Mouse (Mus musculus) forebrain, embryonic 14.5 days (tissue): ENCODE data around the gene Cs. TPM values are rescaled to one million over a fixed set of nuclear protein-coding genes. Genes with fewer than 3 reads are reported as not detected.

ENCODE experiments used
- ATAC-seq: fragments of 200-750 bp; cut with Nextera tagmentation; 2 replicates; pipeline ENCODE4 v1.8.0; 2017; ENCODE audit warnings: mild to moderate bottlenecking, moderate library complexity
- DNase-seq: peaks from one replicate; pipeline ENCODE4 v3.0.0-alpha.2; 2015; ENCODE audit warnings: low spot score
- H3K27ac ChIP-seq: fragments of 300-500 bp; sonication (generic); 2 replicates; pipeline ENCODE4 v1.5.1; 2014; ENCODE audit warnings: low read depth, mild to moderate bottlenecking, control low read depth, low read length, moderate library complexity
- H3K27me3 ChIP-seq: fragments of 300-500 bp; sonication (generic); replicated peaks from 2 replicates; pipeline ENCODE4 v1.6.1; 2014; ENCODE audit warnings: low read length, control low read depth, mixed read lengths; ENCODE audit not compliant: control insufficient read depth, insufficient read depth
- H3K36me3 ChIP-seq: fragments of 300-500 bp; sonication (generic); 2 replicates; pipeline ENCODE4 v1.6.1; 2014; ENCODE audit warnings: low read length, control low read depth; ENCODE audit not compliant: control insufficient read depth, insufficient read depth
- H3K4me1 ChIP-seq: fragments of 300-500 bp; sonication (generic); 2 replicates; pipeline ENCODE4 v1.6.1; 2014; ENCODE audit warnings: antibody characterized with exemption, low read length, control low read depth; ENCODE audit not compliant: control insufficient read depth, insufficient read depth
- H3K4me2 ChIP-seq: fragments of 300-500 bp; sonication (generic); 2 replicates; pipeline ENCODE4 v1.6.1; 2014; ENCODE audit warnings: mild to moderate bottlenecking, control low read depth, low read length
- H3K4me3 ChIP-seq: fragments of 300-500 bp; sonication (generic); 2 replicates; pipeline ENCODE4 v1.5.1; 2014; ENCODE audit warnings: low read depth, low read length, control low read depth
- H3K9ac ChIP-seq: fragments of 300-500 bp; sonication (generic); 2 replicates; pipeline ENCODE4 v1.6.1; 2014; ENCODE audit warnings: mild to moderate bottlenecking, low read length, control low read depth, moderate library complexity
- H3K9me3 ChIP-seq: fragments of 300-500 bp; sonication (generic); replicated peaks from 2 replicates; pipeline ENCODE4 v1.6.1; 2016; ENCODE audit warnings: low read length, control low read depth, mixed read lengths; ENCODE audit not compliant: control insufficient read depth
- WGBS: fragments of 180-500 bp; shearing (Covaris S2); extraction: QIAGEN DNeasy Blood & Tissue Kit; methylation state at CpG from one replicate; pipeline ENCODE4 v1.1.7; 2014; 5-methylcytosine and 5-hydroxymethylcytosine counted together
- polyA plus RNA-seq: library from polyadenylated mRNA; unstranded; fragments of >200 nt; fragmentation: Nextera tagmentation; extraction: Ambion mirVana; gene quantifications from 2 replicates; pipeline ENCODE4 v1.2.1, GENCODE M21; 2014

Gene Cs
- polyA plus RNA-seq, 1 experiment from 2014 or later = 234 TPM

DNA sequence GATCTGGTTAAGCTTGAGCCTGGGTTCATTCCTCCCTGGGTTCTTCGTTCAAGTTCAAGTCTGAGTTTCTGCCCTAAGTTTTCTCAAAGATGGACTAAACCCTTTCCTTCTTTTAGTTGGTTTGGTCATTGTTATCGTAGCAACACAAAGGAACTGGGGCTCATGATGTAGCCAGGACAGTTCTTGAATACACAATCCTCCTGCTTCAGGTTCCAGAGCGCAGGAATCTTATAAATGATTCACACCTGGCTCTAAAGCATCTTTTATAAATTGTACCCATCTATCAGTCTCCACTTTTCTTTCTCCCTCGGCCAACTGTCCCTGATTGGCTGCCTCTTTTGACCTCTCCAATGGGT, 38.5 kb downstream of the Cs start:
- ATAC-seq = no peak
- 40% methylated on average over 4 of the region's 4 CpGs for WGBS

DNA sequence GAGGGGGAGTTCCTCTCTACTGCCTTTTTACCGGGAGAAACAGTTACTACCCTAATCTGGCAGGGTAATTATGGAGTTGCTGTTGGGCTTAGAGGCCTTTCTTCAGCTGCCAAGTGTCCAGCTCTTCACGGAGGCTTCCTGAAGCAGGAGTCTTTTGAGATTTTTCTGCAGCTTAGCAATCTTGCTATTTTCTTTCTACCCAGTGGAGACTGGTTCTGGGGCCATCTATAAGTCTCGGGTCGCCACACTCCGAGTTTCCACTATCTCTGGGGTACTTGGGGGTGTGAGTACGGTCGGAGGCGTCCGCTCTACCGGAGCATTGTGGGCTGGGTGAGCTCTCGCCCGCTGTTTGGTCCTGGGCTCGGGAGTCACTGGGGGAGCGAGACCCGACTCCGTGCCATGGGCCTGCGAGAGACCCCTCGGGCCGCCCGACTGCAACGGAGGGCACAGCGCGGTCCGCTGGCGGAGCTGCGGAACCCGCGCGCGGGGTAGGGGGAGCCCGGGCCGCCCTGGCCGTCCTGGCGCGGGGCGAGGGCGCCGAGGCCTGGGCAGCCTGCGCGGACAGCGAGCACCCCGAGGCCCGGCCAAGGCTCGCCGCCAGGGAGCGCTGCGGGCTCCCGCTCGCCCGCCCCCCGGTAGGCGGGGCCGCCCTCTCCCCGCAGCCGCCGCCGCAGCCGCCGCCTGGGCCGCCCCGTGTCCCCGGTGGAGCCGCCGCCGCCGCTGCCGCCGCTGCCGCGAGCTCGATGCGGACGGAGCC, 39.1 kb downstream of the Cs start, which contains the start of gene Ankrd52:
TSS of gene Ankrd52 (plus strand) at position 661 of the 757 bp plus-strand sequence.
- Histone ChIP-seq H3K9me3 (no peaks in the 10 kb centered on the region), H3K4me1 (peaks cover 11% of the 10 kb centered on the region), H3K27me3 (no peaks in the 10 kb centered on the region), H3K9ac (peak within 1 kb of the TSS; percentile 99), H3K27ac (peak within 1 kb of the TSS; percentile 94), H3K4me2 (peak within 1 kb of the TSS; percentile 61), H3K36me3 (peaks cover 32% of the 10 kb centered on the region), H3K4me3 (peak within 1 kb of the TSS; percentile 99)
- peak; percentile 84 for DNase-seq
- ATAC-seq = peak; percentile 92
- under 1% methylated on average over 51 of the region's 73 CpGs for WGBS

More for the DNA sequence above, 38.5 kb downstream of the Cs start:
- DNase-seq = no peak
- H3K27ac ChIP-seq = peak overlapping the region; percentile 94
- H3K4me2 ChIP-seq = peak overlapping the region; percentile 61
- H3K27me3 ChIP-seq = no peaks in the 10 kb centered on the region
- peaks cover 28% of the 10 kb centered on the region for H3K36me3 ChIP-seq
- H3K4me3 ChIP-seq = peak overlapping the region; percentile 99
- H3K9me3 ChIP-seq = no peaks in the 10 kb centered on the region
- peaks cover 11% of the 10 kb centered on the region for H3K4me1 ChIP-seq
- H3K9ac ChIP-seq = peak overlapping the region; percentile 99

DNA sequence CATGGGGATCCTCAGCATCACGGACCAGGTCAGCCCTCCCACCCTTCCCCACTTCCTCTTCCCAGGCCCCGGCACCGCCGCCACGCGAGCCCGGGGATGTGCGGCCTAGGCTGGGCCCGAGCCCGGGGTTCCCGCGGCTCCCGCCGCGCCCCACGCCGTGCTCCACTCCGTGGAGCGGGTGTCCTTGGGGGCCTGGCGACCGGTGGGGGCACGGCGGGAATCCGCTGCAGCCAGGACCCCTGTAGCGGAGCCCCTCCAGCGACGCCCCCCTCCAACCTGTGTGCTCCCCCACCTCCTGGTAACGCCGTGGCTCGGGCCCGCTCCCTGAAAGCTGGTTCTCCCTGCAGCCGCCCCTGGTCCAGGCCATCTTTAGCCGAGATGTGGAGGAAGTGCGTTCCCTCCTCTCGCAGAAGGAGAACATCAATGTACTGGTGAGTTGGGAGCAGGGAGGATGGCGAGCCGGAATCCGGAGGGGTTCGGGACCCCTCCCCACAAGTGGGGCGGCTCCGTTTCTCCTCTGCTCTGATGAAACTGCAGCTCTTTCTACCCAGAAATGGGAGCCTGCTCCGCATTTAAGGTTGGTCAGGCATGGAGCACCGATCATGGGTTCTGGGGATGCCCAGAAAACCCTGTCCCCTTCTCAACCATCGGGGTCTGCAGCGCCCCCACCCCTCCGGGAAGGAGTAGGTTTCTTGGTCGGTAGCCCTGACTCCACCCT, 39.8 kb downstream of the Cs start:
- under 1% methylated on average over 47 of the region's 47 CpGs for WGBS
- no peaks in the 10 kb centered on the region for H3K27me3 ChIP-seq
- peak overlapping the region; percentile 61 for H3K4me2 ChIP-seq
- H3K4me1 ChIP-seq = peaks cover 11% of the 10 kb centered on the region
- DNase-seq (peak; percentile 75), ATAC-seq (peak; percentile 76)
- H3K9ac ChIP-seq = peak overlapping the region; percentile 99
- H3K36me3 ChIP-seq = peaks cover 40% of the 10 kb centered on the region
- no peaks in the 10 kb centered on the region for H3K9me3 ChIP-seq
- H3K27ac ChIP-seq = peak overlapping the region; percentile 94
- peak overlapping the region; percentile 99 for H3K4me3 ChIP-seq

DNA sequence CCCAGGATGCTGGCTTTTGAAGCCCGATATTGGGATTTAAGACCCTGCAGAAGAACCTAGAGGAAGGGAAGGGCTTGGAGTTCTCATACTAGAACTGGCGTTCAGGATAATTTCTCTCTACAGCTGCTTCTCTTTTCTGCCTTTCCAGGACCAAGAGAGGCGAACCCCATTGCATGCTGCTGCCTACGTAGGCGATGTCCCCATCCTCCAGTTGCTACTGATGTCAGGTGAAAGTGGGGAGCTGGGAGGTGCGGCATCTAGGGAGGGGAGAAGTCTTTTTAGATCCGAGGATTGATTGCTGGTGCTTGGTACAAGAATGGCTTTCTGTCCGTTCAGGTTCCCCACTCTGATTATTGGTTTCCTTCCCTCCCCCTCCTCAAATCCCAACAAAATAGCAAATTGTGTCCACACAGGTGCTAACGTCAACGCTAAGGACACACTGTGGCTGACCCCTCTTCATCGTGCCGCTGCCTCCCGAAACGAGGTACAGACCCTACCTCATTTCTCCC, 40.5 kb downstream of the Cs start:
- H3K4me1 ChIP-seq = peaks cover 11% of the 10 kb centered on the region
- 46% methylated on average over 14 of the region's 14 CpGs for WGBS
- ATAC-seq = no peak
- DNase-seq = no peak
- H3K9ac ChIP-seq = peak overlapping the region; percentile 99
- peaks cover 46% of the 10 kb centered on the region for H3K36me3 ChIP-seq
- H3K4me3 ChIP-seq = peak overlapping the region; percentile 99
- H3K27ac ChIP-seq = peak overlapping the region; percentile 94
- no peaks in the 10 kb centered on the region for H3K27me3 ChIP-seq
- peak overlapping the region; percentile 61 for H3K4me2 ChIP-seq
- H3K9me3 ChIP-seq = no peaks in the 10 kb centered on the region

DNA sequence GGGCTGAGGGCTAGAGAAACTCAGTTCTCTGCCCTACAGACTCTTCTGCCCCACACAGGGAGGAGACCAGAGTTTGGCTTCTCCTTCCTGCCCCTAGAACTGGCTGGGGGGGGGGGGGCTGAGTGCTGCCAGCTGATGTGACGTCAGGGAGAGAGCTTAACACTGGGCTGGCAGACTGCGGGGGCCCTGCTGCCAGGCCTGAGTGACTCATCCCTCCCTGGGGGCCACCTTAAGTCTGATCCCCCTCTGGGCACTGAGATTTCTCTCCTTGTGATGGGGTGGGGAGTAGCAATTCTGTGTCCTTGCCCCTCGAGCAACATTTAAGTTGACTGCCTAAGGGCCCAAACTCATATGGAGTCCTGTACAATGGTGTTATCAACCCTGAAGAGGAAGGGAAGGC, 40.9 kb downstream of the Cs start:
- no peaks in the 10 kb centered on the region for H3K27me3 ChIP-seq
- no peak overlapping the region for H3K27ac ChIP-seq
- DNase-seq (no peak), ATAC-seq (no peak)
- peak overlapping the region; percentile 99 for H3K9ac ChIP-seq
- 56% methylated on average over 3 of the region's 3 CpGs for WGBS
- H3K4me1 ChIP-seq = peaks cover 11% of the 10 kb centered on the region
- H3K4me2 ChIP-seq = peak overlapping the region; percentile 61
- no peaks in the 10 kb centered on the region for H3K9me3 ChIP-seq
- H3K4me3 ChIP-seq = peak overlapping the region; percentile 99
- H3K36me3 ChIP-seq = peaks cover 50% of the 10 kb centered on the region

DNA sequence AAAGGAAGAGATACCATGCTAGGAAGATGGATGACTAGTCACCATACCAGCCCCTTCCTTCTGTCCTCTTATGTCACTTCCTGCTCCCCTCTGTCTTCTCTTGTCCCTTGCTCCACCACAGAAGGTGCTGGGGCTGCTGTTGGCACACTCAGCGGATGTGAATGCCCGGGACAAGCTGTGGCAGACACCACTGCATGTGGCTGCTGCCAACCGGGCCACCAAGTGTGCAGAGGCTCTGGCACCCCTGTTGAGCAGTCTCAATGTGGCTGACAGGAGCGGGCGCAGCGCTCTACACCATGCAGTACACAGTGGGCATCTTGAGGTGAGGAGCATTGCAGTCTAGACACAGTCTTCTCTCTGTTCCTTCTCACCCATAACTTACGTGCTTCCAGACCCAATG, 41.7 kb downstream of the Cs start:
- Histone ChIP-seq H3K27me3 (no peaks in the 10 kb centered on the region), H3K9ac (no peak overlapping the region; the same call in 1 of the 2 replicates), H3K9me3 (no peaks in the 10 kb centered on the region), H3K4me1 (peaks cover 11% of the 10 kb centered on the region), H3K36me3 (peaks cover 58% of the 10 kb centered on the region), H3K4me2 (no peak overlapping the region), H3K4me3 (no peak overlapping the region), H3K27ac (no peak overlapping the region)
- 94% methylated on average over 7 of the region's 7 CpGs for WGBS
- ATAC-seq (no peak), DNase-seq (no peak)

DNA sequence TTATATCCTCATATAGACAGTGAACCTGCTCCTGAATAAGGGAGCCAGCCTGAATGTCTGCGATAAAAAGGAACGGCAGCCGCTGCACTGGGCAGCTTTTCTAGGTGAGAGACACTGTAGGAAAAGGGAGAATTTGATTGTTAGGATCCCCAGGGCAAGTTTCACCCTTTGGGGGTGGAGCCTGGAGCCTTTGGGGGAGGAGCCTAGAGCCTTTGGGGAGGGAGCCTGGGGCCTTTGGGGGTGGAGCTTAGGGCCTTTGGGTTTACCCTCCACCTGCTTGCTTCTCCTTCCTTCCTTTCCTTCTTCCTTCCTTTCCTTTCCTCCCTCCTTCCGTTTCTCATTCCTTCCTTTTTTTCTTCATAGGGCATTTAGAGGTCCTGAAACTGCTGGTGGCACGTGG, 43.0 kb downstream of the Cs start:
- H3K27ac ChIP-seq = no peak overlapping the region

DNA sequence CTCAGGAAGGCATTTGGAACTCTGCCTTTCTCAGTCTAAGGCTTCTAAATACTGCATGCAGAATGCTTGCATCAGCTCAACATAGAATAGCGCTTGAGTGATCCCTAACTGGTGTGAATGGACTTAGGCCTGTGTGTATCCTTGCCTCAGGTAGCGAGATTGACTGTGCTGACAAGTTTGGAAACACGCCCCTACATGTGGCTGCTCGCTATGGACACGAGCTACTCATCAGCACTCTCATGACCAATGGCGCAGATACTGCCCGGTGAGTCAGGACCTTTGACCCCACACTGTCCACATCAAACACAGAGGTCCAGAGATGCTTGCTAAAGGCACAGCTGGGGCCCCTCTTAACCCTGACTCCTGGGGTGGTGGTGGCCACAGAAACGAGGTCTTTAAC, 44.9 kb downstream of the Cs start:
- no peak for DNase-seq
- Histone ChIP-seq H3K4me1 (peaks cover 11% of the 10 kb centered on the region), H3K27me3 (no peaks in the 10 kb centered on the region), H3K9me3 (no peaks in the 10 kb centered on the region), H3K4me3 (no peak overlapping the region), H3K4me2 (no peak overlapping the region), H3K9ac (no peak overlapping the region), H3K27ac (no peak overlapping the region), H3K36me3 (peaks cover 91% of the 10 kb centered on the region)
- ATAC-seq = no peak
- 91% methylated on average over 8 of the region's 8 CpGs for WGBS

More for the DNA sequence above, 43.0 kb downstream of the Cs start:
- peaks cover 11% of the 10 kb centered on the region for H3K4me1 ChIP-seq
- no peak for ATAC-seq
- H3K27me3 ChIP-seq = no peaks in the 10 kb centered on the region
- 88% methylated on average over 5 of the region's 5 CpGs for WGBS
- peaks cover 71% of the 10 kb centered on the region for H3K36me3 ChIP-seq
- DNase-seq = no peak
- H3K9me3 ChIP-seq = no peaks in the 10 kb centered on the region
- H3K4me2 ChIP-seq = no peak overlapping the region
- H3K9ac ChIP-seq = no peak overlapping the region
- H3K4me3 ChIP-seq = no peak overlapping the region

DNA sequence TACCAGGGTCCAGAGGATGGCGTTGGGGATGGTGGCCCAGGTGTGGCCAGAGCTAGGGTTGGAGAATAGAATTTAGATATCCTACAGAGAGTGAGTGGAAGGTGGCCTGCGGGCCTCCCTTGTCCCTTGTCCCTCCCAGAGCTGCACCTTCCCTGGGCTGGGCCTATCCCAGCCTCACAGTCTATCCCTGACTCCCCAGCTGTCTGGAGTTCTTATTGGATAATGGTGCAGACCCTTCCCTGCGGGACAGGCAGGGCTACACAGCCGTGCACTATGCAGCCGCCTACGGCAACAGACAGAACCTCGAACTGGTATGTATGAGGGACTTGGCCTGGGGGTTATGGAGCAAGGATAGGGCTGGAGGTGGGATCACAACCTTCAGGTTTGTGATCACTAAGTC, 48.4 kb downstream of the Cs start:
- no peak overlapping the region for H3K4me3 ChIP-seq
- no peak overlapping the region for H3K27ac ChIP-seq
- 93% methylated on average over 7 of the region's 7 CpGs for WGBS
- ATAC-seq (no peak), DNase-seq (no peak)
- no peaks in the 10 kb centered on the region for H3K9me3 ChIP-seq
- H3K4me2 ChIP-seq = no peak overlapping the region
- no peak overlapping the region for H3K9ac ChIP-seq
- no peaks in the 10 kb centered on the region for H3K27me3 ChIP-seq
- peaks cover 98% of the 10 kb centered on the region for H3K36me3 ChIP-seq
- no peaks in the 10 kb centered on the region for H3K4me1 ChIP-seq
